Mouse (Mus musculus): ENCODE measurements around the gene Rrbp1. TPM values are rescaled to one million over a fixed set of nuclear protein-coding genes. Genes with fewer than 3 reads are reported as not detected.

The Rrbp1 gene
- polyA plus RNA-seq, 1 experiment from 2014 or later = 61.6 TPM

DNA sequence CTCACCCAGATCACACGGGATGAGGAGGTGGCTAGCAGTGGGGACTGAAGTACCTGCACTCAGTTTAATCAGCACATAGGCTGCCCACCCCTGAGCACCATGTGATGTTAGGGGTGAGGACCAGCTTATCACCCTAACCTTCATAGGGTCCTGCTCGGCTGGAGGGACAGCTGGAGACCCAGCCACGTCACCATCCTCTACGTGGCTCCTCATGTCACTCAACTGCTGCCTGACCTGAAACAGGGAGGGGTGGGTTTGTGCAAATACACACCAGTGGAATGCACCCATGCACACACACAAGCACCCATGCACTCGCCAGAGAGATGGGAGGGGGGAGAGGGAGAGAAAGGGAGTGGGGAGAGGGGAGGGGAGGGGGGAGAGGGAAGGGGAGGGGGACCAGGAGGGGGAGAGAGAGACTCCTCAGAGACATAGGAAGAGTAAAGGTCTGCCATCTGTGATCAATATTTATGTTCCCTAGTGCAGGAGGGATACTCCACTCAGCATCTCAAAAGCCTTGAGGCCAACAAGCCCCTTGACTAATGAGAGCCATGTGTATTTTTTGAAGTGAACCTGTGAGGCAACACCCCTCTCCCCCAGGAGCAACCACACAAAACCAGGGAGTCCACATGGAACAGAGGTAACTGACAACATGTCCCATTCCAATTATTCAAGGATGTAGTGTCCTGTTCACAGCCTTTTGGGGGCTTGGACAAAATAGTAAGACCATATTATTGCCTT lies 60.6 kb downstream of the Rrbp1 start:
- no peak overlapping the region for H3K27ac ChIP-seq
- no peaks in the 10 kb centered on the region for H3K4me1 ChIP-seq
- ATAC-seq (ENCODE audit: low FRiP score) = no peak
- 86% methylated on average over 5 of the region's 5 CpGs for WGBS
- H3K4me3 ChIP-seq = no peak overlapping the region
- H3K9me3 ChIP-seq (replicated peaks) = no peaks in the 10 kb centered on the region
- H3K9ac ChIP-seq = no peak overlapping the region
- no peaks in the 10 kb centered on the region for H3K27me3 ChIP-seq
- peaks cover 98% of the 10 kb centered on the region for H3K36me3 ChIP-seq
- no peak overlapping the region for H3K4me2 ChIP-seq (replicated peaks)

GRCm38 (mm10) chr2:143949217-143949616 lies 61.8 kb downstream of the Rrbp1 start:
- no peak overlapping the region for H3K9ac ChIP-seq
- ATAC-seq (ENCODE audit: low FRiP score) = no peak
- 94% methylated on average over 6 of the region's 6 CpGs for WGBS
- H3K27ac ChIP-seq = no peak overlapping the region
- no peaks in the 10 kb centered on the region for H3K4me1 ChIP-seq
- H3K27me3 ChIP-seq = no peaks in the 10 kb centered on the region
- no peak overlapping the region for H3K4me2 ChIP-seq (replicated peaks)
- H3K36me3 ChIP-seq = peaks cover 97% of the 10 kb centered on the region
- no peaks in the 10 kb centered on the region for H3K9me3 ChIP-seq (replicated peaks)
- H3K4me3 ChIP-seq = no peak overlapping the region

GRCm38 (mm10) chr2:143948416-143948815 lies 62.6 kb downstream of the Rrbp1 start:
- Histone ChIP-seq H3K9ac (no peak overlapping the region), H3K4me1 (no peaks in the 10 kb centered on the region), H3K27ac (no peak overlapping the region), H3K9me3 (replicated peaks) (no peaks in the 10 kb centered on the region), H3K36me3 (peaks cover 97% of the 10 kb centered on the region), H3K4me3 (no peak overlapping the region), H3K4me2 (replicated peaks) (no peak overlapping the region), H3K27me3 (no peaks in the 10 kb centered on the region)
- ATAC-seq (ENCODE audit: low FRiP score) = no peak
- WGBS = 89% methylated on average over 4 of the region's 4 CpGs

GRCm38 (mm10) chr2:143947981-143948380 lies 63.1 kb downstream of the Rrbp1 start:
- no peak for ATAC-seq (ENCODE audit: low FRiP score)
- Histone ChIP-seq H3K27ac (no peak overlapping the region), H3K4me3 (no peak overlapping the region), H3K4me1 (no peaks in the 10 kb centered on the region), H3K27me3 (no peaks in the 10 kb centered on the region), H3K36me3 (peaks cover 96% of the 10 kb centered on the region), H3K9ac (no peak overlapping the region), H3K9me3 (replicated peaks) (no peaks in the 10 kb centered on the region), H3K4me2 (replicated peaks) (no peak overlapping the region)
- 85% methylated on average over 3 of the region's 3 CpGs for WGBS

DNA sequence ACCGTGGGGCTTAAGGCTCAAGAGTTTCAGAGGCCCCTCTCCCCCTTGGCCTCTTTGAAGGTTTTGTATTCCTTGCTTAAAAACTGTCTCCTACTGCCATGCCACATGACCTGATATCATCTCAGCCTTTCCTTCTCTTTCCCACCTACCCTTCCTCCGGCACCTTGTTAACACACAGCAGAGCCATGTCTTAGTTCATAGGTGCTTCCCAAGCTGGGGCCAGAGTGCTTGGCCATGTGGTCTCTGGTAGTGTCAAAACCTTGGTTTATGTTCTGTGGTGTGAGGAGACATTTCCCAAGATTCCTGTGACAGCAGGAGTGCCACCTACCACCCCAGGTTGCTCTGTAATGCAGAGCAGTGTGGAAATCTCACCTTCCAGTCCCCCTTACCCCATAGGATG lies 64.7 kb downstream of the Rrbp1 start:
- ATAC-seq (ENCODE audit: low FRiP score) = no peak
- H3K4me3 ChIP-seq = no peak overlapping the region
- no peak overlapping the region for H3K9ac ChIP-seq
- no peak overlapping the region for H3K4me2 ChIP-seq (replicated peaks)
- H3K27ac ChIP-seq = no peak overlapping the region
- WGBS = 95% methylated on average over 2 of the region's 2 CpGs
- H3K9me3 ChIP-seq (replicated peaks) = no peaks in the 10 kb centered on the region
- H3K27me3 ChIP-seq = no peaks in the 10 kb centered on the region
- H3K4me1 ChIP-seq = no peaks in the 10 kb centered on the region
- H3K36me3 ChIP-seq = peaks cover 92% of the 10 kb centered on the region

DNA sequence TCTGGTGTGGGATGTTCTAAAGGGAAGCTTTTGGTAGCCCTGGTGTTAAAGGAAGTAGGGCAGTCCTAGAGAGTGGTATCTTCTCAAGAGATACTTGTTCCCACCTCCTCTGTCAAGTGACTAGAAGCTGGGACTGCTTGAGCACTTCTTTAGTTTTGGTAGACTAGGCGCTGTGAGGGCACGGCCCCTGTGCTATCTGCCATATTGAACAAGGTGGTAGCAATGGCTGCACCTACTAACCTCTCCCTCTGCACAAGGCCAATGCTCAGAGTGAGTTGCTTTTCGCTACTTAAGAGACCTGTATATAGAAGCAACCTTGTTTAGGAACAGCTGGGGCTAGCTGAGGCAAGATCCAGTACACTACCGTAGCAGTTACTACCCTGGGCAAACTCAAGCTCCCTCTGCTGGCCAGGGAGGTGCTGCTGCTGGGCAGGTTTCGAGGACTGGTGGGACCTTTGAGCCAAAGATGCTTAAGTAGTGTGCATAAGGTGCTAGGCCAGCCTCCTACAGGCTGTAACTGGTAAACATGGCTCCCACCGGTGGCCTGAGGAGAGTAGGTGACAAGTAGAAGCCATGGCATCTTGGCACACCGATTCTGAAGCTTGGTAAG lies 65.5 kb downstream of the Rrbp1 start:
- no peak for ATAC-seq (ENCODE audit: low FRiP score)
- Histone ChIP-seq H3K4me2 (replicated peaks) (no peak overlapping the region), H3K4me3 (no peak overlapping the region), H3K27me3 (no peaks in the 10 kb centered on the region), H3K9ac (no peak overlapping the region), H3K27ac (no peak overlapping the region), H3K9me3 (replicated peaks) (no peaks in the 10 kb centered on the region), H3K4me1 (no peaks in the 10 kb centered on the region), H3K36me3 (peaks cover 91% of the 10 kb centered on the region)
- 94% methylated on average over 7 of the region's 7 CpGs for WGBS

- Histone ChIP-seq H3K4me2 (replicated peaks) (no peak overlapping the region), H3K27me3 (no peaks in the 10 kb centered on the region), H3K4me3 (no peak overlapping the region), H3K9ac (no peak overlapping the region), H3K36me3 (peaks cover 92% of the 10 kb centered on the region), H3K27ac (no peak overlapping the region), H3K4me1 (no peaks in the 10 kb centered on the region), H3K9me3 (replicated peaks) (no peaks in the 10 kb centered on the region)
- ATAC-seq (ENCODE audit: low FRiP score) = no peak
- 93% methylated on average over 3 of the region's 3 CpGs for WGBS
Measured at GRCm38 (mm10) chr2:143944796-143945195, 66.3 kb downstream of the Rrbp1 start.

DNA sequence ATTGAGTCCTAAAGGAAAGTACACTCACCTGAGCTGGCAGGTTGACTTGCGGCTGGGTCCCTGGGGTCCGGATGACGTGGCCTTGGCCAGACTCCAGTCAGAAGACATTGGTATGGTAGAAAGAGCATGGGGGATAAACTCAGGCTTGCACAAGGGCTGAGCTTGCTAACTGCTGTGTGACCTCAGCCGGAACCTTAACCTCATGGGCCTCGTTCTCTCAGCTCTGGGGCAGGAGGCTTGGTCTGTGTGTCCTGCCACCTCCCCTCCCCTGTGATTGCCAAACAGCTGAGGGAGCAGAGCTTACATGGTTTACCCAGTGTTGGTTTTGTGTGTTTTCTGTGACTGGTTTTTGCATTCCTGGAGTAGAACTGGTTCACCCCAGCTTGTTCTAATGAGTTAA lies 70.7 kb downstream of the Rrbp1 start:
- H3K36me3 ChIP-seq = peaks cover 52% of the 10 kb centered on the region
- 0 out of 2 replicates have a peak, but pooled peaks cover 4% of the 10 kb centered on the region for H3K4me1 ChIP-seq
- H3K9ac ChIP-seq = no peak overlapping the region
- no peak for ATAC-seq (ENCODE audit: low FRiP score)
- no peaks in the 10 kb centered on the region for H3K9me3 ChIP-seq (replicated peaks)
- no peaks in the 10 kb centered on the region for H3K27me3 ChIP-seq
- no peak overlapping the region for H3K4me2 ChIP-seq (replicated peaks)
- WGBS = 87% methylated on average over 5 of the region's 5 CpGs
- H3K4me3 ChIP-seq = no peak overlapping the region
- no peak overlapping the region for H3K27ac ChIP-seq

GRCm38 (mm10) chr2:143937861-143938260 lies 73.2 kb downstream of the Rrbp1 start:
- H3K9me3 ChIP-seq (replicated peaks) = no peaks in the 10 kb centered on the region
- H3K27ac ChIP-seq = no peak overlapping the region
- no peak overlapping the region for H3K4me2 ChIP-seq (replicated peaks)
- peaks cover 30% of the 10 kb centered on the region for H3K36me3 ChIP-seq
- H3K27me3 ChIP-seq = no peaks in the 10 kb centered on the region
- WGBS = 76% methylated on average over 2 of the region's 2 CpGs
- ATAC-seq (ENCODE audit: low FRiP score) = no peak
- H3K4me1 ChIP-seq = 0 out of 2 replicates have a peak, but pooled peaks cover 4% of the 10 kb centered on the region
- H3K4me3 ChIP-seq = no peak overlapping the region
- no peak overlapping the region for H3K9ac ChIP-seq

GRCm38 (mm10) chr2:143934439-143934838 lies 76.6 kb downstream of the Rrbp1 start:
- H3K4me3 ChIP-seq = no peak overlapping the region
- H3K36me3 ChIP-seq = no peaks in the 10 kb centered on the region
- no peak for ATAC-seq (ENCODE audit: low FRiP score)
- no peaks in the 10 kb centered on the region for H3K9me3 ChIP-seq (replicated peaks)
- peaks cover 13% of the 10 kb centered on the region for H3K4me1 ChIP-seq
- no peak overlapping the region for H3K27ac ChIP-seq
- H3K9ac ChIP-seq = no peak overlapping the region
- H3K4me2 ChIP-seq (replicated peaks) = no peak overlapping the region
- WGBS = 91% methylated on average over 8 of the region's 8 CpGs
- no peaks in the 10 kb centered on the region for H3K27me3 ChIP-seq

- H3K36me3 ChIP-seq = no peaks in the 10 kb centered on the region
- H3K4me1 ChIP-seq = peaks cover 15% of the 10 kb centered on the region
- no peak overlapping the region for H3K27ac ChIP-seq
- H3K9me3 ChIP-seq (replicated peaks) = no peaks in the 10 kb centered on the region
- H3K9ac ChIP-seq = no peak overlapping the region
- H3K27me3 ChIP-seq = no peaks in the 10 kb centered on the region
- no peak overlapping the region for H3K4me2 ChIP-seq (replicated peaks)
- no peak for ATAC-seq (ENCODE audit: low FRiP score)
- WGBS = 87% methylated on average over 5 of the region's 5 CpGs
- H3K4me3 ChIP-seq = no peak overlapping the region
Measured at GRCm38 (mm10) chr2:143933516-143933915, 77.5 kb downstream of the Rrbp1 start.

DNA sequence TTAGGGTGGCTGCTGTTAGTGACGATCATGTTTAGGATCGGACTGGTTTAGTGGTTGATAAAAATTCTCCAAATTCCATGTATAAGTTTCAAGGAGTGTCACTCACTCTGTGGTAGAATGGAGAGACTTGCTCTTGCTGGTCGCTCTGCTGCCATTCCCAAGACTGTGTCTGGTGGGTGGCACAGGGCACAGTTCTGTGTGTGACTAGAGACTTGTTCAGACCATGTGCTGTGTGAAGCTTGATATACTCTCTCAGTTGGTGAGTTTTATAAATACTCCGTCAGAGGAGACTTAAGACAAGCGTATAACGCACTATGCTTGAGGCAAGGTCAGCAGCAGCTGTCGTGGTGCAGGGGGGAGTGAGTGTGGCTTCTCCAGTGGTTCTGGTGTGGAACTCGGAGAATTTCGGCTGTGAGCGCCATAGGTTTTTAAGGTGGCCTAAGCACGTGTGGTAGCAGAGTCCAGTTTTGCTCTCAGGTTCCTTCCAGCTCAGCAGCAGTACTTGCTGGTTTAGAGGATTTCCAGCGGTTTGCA lies 78.7 kb downstream of the Rrbp1 start:
- H3K36me3 ChIP-seq = no peaks in the 10 kb centered on the region
- ATAC-seq (ENCODE audit: low FRiP score) = no peak
- 83% methylated on average over 12 of the region's 12 CpGs for WGBS
- H3K27ac ChIP-seq = no peak overlapping the region
- H3K4me3 ChIP-seq = no peak overlapping the region
- peaks cover 10% of the 10 kb centered on the region for H3K4me1 ChIP-seq
- no peaks in the 10 kb centered on the region for H3K9me3 ChIP-seq (replicated peaks)
- H3K27me3 ChIP-seq = no peaks in the 10 kb centered on the region
- no peak overlapping the region for H3K9ac ChIP-seq
- no peak overlapping the region for H3K4me2 ChIP-seq (replicated peaks)

Measured in hindbrain, embryonic 12.5 days (tissue).